Mouse (Mus musculus) R1 (cell line): ENCODE measurements at regions not wholly inside any gene's neighbourhood (a gene's known extent, or its start where the extent isn't known, plus 50 kb on each side); places are given as distances from the start of the nearest gene placed in this dataset.

Experiments
- DNase-seq: peaks from one replicate; pipeline ENCODE4 v3.0.0-alpha.2; 2018; ENCODE audit warnings: low read depth, low spot score

GRCm38 (mm10) chr10:125164671-125165070 lies 224.6 kb downstream of the Slc16a7 start:
- peak; percentile 40 for DNase-seq

DNA sequence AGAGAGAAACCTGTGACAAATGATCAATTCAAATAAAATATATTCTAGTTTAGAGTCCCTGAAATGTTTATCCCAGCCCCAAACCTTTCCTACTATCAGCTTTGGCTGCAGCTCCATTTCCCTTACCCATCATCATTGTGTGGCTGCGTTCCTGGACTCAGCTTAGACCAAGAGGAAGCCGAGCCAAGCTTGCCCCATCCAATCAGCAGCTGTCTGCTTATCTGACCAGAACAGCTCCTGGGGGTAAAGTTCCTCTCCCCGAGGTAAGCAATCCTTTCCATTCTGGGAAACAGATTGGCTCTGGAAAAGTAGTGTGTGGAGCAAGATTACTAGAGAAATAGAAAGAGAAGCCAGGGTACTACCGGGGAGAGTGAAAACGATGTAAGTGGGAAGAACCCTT lies 228.2 kb downstream of the Slc16a7 start:
- no peak for DNase-seq

DNA sequence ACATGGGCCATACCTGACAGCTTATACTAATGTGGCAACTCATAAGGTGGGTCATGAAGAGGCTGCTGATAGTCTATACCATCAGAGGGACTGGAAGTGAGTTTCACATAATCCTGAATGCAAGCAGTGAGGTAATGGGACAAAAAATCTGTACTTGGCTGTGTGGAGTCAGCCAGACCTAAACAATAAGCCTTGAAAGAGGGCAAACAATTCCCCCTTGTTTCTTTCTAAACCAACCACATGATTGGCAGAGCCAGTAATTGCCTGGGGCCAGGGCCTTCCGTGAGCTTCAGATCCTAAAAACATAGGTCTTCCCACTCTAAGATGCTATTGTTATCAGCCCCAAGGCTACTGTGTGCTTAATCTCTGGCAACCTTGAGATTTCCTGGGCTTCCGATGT lies 240.5 kb downstream of the Slc16a7 start:
- DNase-seq = no peak

- DNase-seq = no peak
These were observed 242.0 kb downstream of the Slc16a7 start for GRCm38 (mm10) chr10:125147239-125147782.

GRCm38 (mm10) chr10:125146365-125146764 lies 242.9 kb downstream of the Slc16a7 start:
- DNase-seq = no peak

GRCm38 (mm10) chr10:125145809-125146208 lies 243.5 kb downstream of the Slc16a7 start:
- no peak for DNase-seq

DNA sequence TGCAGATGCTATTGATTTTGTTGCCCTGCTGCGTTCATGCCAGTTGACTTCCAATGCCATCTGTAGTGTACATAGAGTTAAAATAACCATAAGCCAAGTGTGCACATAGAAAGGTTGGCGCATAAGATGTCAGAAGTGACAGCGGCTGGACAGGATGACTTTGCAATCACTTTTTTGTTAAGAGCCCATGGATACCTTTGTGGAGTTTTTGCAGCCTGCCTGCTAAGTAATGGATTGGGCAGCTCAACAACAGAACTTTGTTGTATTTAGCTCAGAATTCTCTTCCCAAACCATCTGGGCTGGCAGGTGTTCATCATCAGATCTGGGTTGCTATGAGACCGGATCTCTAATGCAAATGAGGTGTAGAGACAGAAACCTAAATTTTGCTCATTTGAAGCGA lies 267.5 kb downstream of the Slc16a7 start:
- DNase-seq = no peak

GRCm38 (mm10) chr10:125114318-125114717 lies 274.9 kb downstream of the Slc16a7 start:
- peak; percentile 43 for DNase-seq

GRCm38 (mm10) chr10:125108986-125109385 lies 280.3 kb downstream of the Slc16a7 start:
- DNase-seq = no peak

GRCm38 (mm10) chr10:125084975-125085374 lies 304.3 kb downstream of the Slc16a7 start:
- DNase-seq = no peak

- DNase-seq = no peak
These were observed 316.9 kb downstream of the Slc16a7 start for GRCm38 (mm10) chr10:125072401-125072800.

GRCm38 (mm10) chr10:125070246-125070645 lies 319.0 kb downstream of the Slc16a7 start:
- DNase-seq = no peak

- DNase-seq = no peak
These were observed 350.0 kb downstream of the Slc16a7 start for GRCm38 (mm10) chr10:125039290-125039689.

- DNase-seq = no peak
These were observed 353.6 kb downstream of the Slc16a7 start for GRCm38 (mm10) chr10:125035631-125036030.

DNA sequence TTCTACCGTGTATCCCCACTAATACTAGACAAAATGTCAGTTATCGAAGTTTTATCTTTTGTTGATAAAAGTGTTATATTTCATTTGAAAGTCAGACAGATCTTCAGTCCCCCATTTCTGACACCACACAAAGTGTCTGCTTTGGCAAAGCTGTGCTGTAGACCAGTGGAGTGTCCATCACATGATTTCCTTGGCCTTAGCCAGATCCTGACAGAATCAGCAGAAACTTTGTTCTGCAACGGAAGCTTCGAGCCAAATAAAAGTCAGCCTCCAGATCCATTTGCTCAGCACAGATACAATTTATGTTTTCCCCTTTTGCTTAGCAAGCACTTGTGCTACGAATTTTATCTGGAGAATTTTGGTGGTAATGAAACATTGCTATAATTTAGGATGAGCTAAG lies 360.9 kb downstream of the Slc16a7 start:
- DNase-seq = no peak

GRCm38 (mm10) chr10:125026851-125027250 lies 362.4 kb downstream of the Slc16a7 start:
- no peak for DNase-seq
